Mouse (Mus musculus): ENCODE data around the gene Klk6.
A peak's percentile ranks its signal among the peaks of the same experiment; 100 is the strongest.

- TF ChIP-seq EP300 (IDR thresholded peaks at IDR 0.05; ENCODE audit: low read depth): no peak
- 0 out of 2 replicates have a peak, but pooled peaks have one; percentile 2 for TF ChIP-seq CTCF (IDR thresholded peaks at IDR 0.05; ENCODE audit: low read depth)
These were observed 35.0 kb upstream of the Klk6 start for GRCm38 (mm10) chr7:43789295-43789694.
